Mouse (Mus musculus): Measurements from ENCODE around the gene Edar. TPM values are rescaled to one million over a fixed set of nuclear protein-coding genes. Genes with fewer than 3 reads are reported as not detected.

Edar gene
- polyA plus RNA-seq, 1 experiment from 2014 or later, result 0.35 TPM

GRCm38 (mm10) chr10:58619266-58619665 is 56.2 kb downstream of the Edar start:
- Histone ChIP-seq H3K27me3 (no peaks in the 10 kb centered on the region), H3K4me2 (no peak overlapping the region), H3K4me3 (no peak overlapping the region), H3K27ac (no peak overlapping the region), H3K9ac (no peak overlapping the region), H3K9me3 (no peaks in the 10 kb centered on the region), H3K36me3 (no peaks in the 10 kb centered on the region), H3K4me1 (no peaks in the 10 kb centered on the region)
- ATAC-seq (ENCODE audit: borderline replicate concordance, extremely low read depth, low FRiP score, low TSS enrichment), result no peak
- 81% methylated on average over 4 of the region's 4 CpGs for WGBS

GRCm38 (mm10) chr10:58618501-58619216 is 56.8 kb downstream of the Edar start:
- Histone ChIP-seq H3K4me2 (no peak overlapping the region), H3K4me1 (no peaks in the 10 kb centered on the region), H3K27ac (no peak overlapping the region), H3K4me3 (no peak overlapping the region), H3K9me3 (no peaks in the 10 kb centered on the region), H3K9ac (no peak overlapping the region), H3K36me3 (no peaks in the 10 kb centered on the region), H3K27me3 (no peaks in the 10 kb centered on the region)
- whole genome bisulfite sequencing, result 87% methylated on average over 17 of the region's 17 CpGs
- no peak for ATAC-seq (ENCODE audit: borderline replicate concordance, extremely low read depth, low FRiP score, low TSS enrichment)

GRCm38 (mm10) chr10:58616565-58616964 is 58.9 kb downstream of the Edar start:
- no peaks in the 10 kb centered on the region for H3K4me1 ChIP-seq
- no peak overlapping the region for H3K4me3 ChIP-seq
- no peaks in the 10 kb centered on the region for H3K9me3 ChIP-seq
- no peaks in the 10 kb centered on the region for H3K36me3 ChIP-seq
- H3K27ac ChIP-seq, result no peak overlapping the region
- WGBS, result 71% methylated on average over 5 of the region's 5 CpGs
- no peak for ATAC-seq (ENCODE audit: borderline replicate concordance, extremely low read depth, low FRiP score, low TSS enrichment)
- no peak overlapping the region for H3K4me2 ChIP-seq
- no peak overlapping the region for H3K9ac ChIP-seq
- no peaks in the 10 kb centered on the region for H3K27me3 ChIP-seq

DNA sequence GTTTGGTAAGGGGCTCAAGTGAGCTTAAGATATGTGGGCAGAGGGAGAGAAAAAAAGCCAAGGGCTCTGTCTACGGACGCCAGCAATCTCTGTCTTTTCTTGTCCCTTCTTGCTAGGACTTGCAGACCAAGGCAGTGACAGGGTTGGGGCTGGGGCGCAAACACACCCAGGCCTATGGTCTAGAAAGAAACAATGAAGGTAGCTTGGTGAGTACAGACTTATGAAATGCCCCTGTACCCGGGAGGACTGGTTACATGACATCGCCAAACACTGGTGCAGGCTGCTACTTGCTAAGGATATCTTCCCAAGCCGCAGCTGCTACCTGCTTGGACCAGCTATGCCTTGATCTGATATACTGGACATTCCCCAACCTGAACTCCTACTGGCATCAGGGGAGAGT is 60.9 kb downstream of the Edar start:
- Histone ChIP-seq H3K27ac (no peak overlapping the region), H3K4me3 (no peak overlapping the region), H3K9me3 (no peaks in the 10 kb centered on the region), H3K4me1 (no peaks in the 10 kb centered on the region), H3K9ac (no peak overlapping the region), H3K36me3 (no peaks in the 10 kb centered on the region), H3K4me2 (no peak overlapping the region), H3K27me3 (no peaks in the 10 kb centered on the region)
- WGBS, result 85% methylated on average over 6 of the region's 6 CpGs
- ATAC-seq (ENCODE audit: borderline replicate concordance, extremely low read depth, low FRiP score, low TSS enrichment), result no peak

- Histone ChIP-seq H3K27ac (no peak overlapping the region), H3K4me3 (no peak overlapping the region), H3K27me3 (no peaks in the 10 kb centered on the region), H3K36me3 (no peaks in the 10 kb centered on the region), H3K4me1 (no peaks in the 10 kb centered on the region), H3K9me3 (no peaks in the 10 kb centered on the region), H3K4me2 (no peak overlapping the region), H3K9ac (no peak overlapping the region)
- 82% methylated on average over 7 of the region's 7 CpGs for WGBS
- no peak for ATAC-seq (ENCODE audit: borderline replicate concordance, extremely low read depth, low FRiP score, low TSS enrichment)
Observed at GRCm38 (mm10) chr10:58610484-58611261, 64.8 kb downstream of the Edar start.

DNA sequence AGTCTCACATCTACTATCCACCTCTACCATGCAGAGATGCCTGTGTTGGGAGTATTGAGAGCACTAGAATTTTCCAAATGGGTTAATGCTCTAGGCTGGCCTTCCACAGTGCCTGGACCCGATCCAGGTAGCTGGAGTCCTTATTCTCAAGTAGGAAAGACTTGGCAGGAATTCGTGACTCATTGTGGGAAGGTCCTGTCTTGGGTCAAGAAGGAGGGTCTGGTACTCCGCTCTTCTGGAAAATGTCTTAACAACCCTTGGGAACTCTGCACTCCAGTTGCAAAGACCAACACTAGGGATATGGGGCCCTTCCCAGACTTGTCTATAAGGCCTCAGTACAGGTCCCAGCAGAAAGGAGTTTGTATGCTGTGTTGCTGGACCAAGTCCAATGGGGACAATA is 66.6 kb downstream of the Edar start:
- ATAC-seq (ENCODE audit: borderline replicate concordance, extremely low read depth, low FRiP score, low TSS enrichment), result no peak
- WGBS, result 56% methylated on average over 3 of the region's 3 CpGs
- Histone ChIP-seq H3K36me3 (no peaks in the 10 kb centered on the region), H3K27ac (no peak overlapping the region), H3K9ac (no peak overlapping the region), H3K27me3 (no peaks in the 10 kb centered on the region), H3K4me3 (no peak overlapping the region), H3K9me3 (no peaks in the 10 kb centered on the region), H3K4me1 (no peaks in the 10 kb centered on the region), H3K4me2 (no peak overlapping the region)

DNA sequence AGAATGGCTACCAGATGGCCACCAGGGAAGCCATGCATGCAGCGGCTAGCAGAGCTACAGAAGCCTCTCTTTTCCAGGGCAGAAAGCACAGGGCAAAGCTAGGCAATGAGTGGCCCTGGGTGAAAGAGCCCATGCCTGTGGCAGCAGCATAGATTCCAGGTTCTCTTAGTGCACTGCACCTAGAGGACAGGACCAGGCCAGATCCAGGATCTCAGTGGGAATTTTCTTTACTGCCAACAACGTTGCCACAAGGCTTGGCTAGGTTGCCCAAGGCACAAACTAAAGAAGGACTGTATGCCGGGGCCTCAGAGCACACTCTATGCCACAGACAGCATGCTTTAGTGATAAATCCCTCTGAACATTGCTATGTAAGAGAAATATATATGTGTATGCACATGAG is 69.1 kb downstream of the Edar start:
- Histone ChIP-seq H3K27ac (no peak overlapping the region), H3K4me2 (no peak overlapping the region), H3K27me3 (no peaks in the 10 kb centered on the region), H3K9me3 (no peaks in the 10 kb centered on the region), H3K4me1 (no peaks in the 10 kb centered on the region), H3K36me3 (no peaks in the 10 kb centered on the region), H3K9ac (no peak overlapping the region), H3K4me3 (no peak overlapping the region)
- 82% methylated on average over 3 of the region's 3 CpGs for WGBS
- no peak for ATAC-seq (ENCODE audit: borderline replicate concordance, extremely low read depth, low FRiP score, low TSS enrichment)

- Histone ChIP-seq H3K27ac (peak overlapping the region; percentile 13; the same call in 1 of the 2 replicates), H3K4me3 (no peak overlapping the region), H3K4me1 (no peaks in the 10 kb centered on the region), H3K36me3 (no peaks in the 10 kb centered on the region), H3K27me3 (no peaks in the 10 kb centered on the region), H3K4me2 (no peak overlapping the region), H3K9ac (no peak overlapping the region), H3K9me3 (no peaks in the 10 kb centered on the region)
- peak; percentile 64 for ATAC-seq (ENCODE audit: borderline replicate concordance, extremely low read depth, low FRiP score, low TSS enrichment)
- 52% methylated on average over 2 of the region's 2 CpGs for WGBS
Observed at GRCm38 (mm10) chr10:58604779-58605178, 70.7 kb downstream of the Edar start.

- H3K4me2 ChIP-seq, result no peak overlapping the region
- H3K4me3 ChIP-seq, result no peak overlapping the region
- no peaks in the 10 kb centered on the region for H3K27me3 ChIP-seq
- H3K9ac ChIP-seq, result no peak overlapping the region
- no peak for ATAC-seq (ENCODE audit: borderline replicate concordance, extremely low read depth, low FRiP score, low TSS enrichment)
- H3K9me3 ChIP-seq, result no peaks in the 10 kb centered on the region
- H3K36me3 ChIP-seq, result no peaks in the 10 kb centered on the region
- no peak overlapping the region for H3K27ac ChIP-seq
- no peaks in the 10 kb centered on the region for H3K4me1 ChIP-seq
- 77% methylated on average over 7 of the region's 7 CpGs for WGBS
Observed at GRCm38 (mm10) chr10:58601946-58602345, 73.5 kb downstream of the Edar start.

DNA sequence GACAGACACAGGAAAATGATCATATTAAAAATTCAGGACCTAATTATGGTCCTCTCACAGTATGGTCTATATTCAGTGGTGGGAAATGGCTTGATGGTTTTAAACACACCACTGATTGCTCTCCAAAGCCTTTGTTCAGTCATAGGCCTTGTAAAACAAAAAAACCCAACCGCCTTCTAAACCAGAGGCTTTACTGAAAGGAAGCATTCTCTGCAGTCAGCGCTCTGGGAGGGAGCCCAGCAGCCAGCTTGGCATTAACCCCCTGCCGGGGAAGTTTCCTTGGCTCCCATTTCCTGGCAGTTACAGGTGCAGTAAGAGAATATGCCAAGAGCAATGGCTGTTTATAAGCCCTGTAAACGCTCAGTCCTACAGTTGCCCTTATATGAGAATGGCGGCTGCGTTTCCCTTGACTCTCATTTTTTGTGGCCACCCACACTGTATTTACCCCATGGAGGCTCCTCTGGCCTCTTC is 74.0 kb downstream of the Edar start:
- WGBS, result 48% methylated on average over 6 of the region's 6 CpGs
- H3K4me3 ChIP-seq, result no peak overlapping the region
- H3K36me3 ChIP-seq, result no peaks in the 10 kb centered on the region
- H3K9ac ChIP-seq, result no peak overlapping the region
- ATAC-seq (ENCODE audit: borderline replicate concordance, extremely low read depth, low FRiP score, low TSS enrichment), result no peak
- no peaks in the 10 kb centered on the region for H3K27me3 ChIP-seq
- H3K9me3 ChIP-seq, result no peaks in the 10 kb centered on the region
- H3K4me2 ChIP-seq, result no peak overlapping the region
- no peaks in the 10 kb centered on the region for H3K4me1 ChIP-seq
- no peak overlapping the region for H3K27ac ChIP-seq

DNA sequence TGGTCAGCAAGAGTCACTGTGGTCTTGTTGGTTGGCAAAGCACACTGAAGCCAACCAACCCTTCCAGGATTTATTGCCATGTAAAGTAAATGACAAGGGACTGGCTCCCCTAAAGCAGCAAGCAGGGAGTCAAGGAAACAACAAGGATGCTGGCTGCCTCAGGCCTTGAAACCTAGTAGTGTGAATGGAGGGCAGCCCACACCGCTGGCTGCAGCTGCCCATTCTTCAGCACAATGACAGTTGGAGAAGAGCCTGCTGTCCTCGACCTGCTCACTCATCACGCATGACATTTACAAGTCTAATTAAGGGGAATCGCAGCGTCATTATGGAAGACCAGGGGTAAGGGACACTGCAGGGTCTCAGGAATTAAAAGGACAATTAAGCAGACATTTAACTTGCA is 74.5 kb downstream of the Edar start:
- Histone ChIP-seq H3K27me3 (no peaks in the 10 kb centered on the region), H3K9ac (no peak overlapping the region), H3K4me3 (no peak overlapping the region), H3K9me3 (no peaks in the 10 kb centered on the region), H3K36me3 (no peaks in the 10 kb centered on the region), H3K4me1 (no peaks in the 10 kb centered on the region), H3K4me2 (no peak overlapping the region), H3K27ac (no peak overlapping the region)
- no peak for ATAC-seq (ENCODE audit: borderline replicate concordance, extremely low read depth, low FRiP score, low TSS enrichment)
- 29% methylated on average over 5 of the region's 5 CpGs for WGBS

DNA sequence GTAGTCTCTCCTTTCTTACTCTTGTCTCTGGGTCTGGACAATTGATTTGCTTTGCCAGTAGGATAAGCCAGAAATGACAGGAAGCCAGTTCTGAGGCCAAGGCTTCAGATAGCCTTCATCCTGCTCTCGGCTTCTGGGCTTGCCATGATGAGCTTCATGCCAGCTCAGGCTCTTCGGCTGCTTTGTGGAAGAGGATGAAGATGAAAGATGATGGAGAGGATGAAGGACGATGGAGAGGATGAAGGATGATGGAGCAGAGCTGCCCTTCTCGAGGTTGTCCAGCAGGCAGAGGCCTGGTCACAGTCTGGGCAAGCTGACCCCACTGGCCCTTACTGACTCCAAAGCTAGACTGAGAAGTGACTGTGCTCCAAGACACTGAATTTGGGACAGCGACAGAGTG is 75.3 kb downstream of the Edar start:
- H3K9me3 ChIP-seq, result no peaks in the 10 kb centered on the region
- no peak overlapping the region for H3K9ac ChIP-seq
- no peak for ATAC-seq (ENCODE audit: borderline replicate concordance, extremely low read depth, low FRiP score, low TSS enrichment)
- H3K4me2 ChIP-seq, result no peak overlapping the region
- H3K27ac ChIP-seq, result no peak overlapping the region
- no peak overlapping the region for H3K4me3 ChIP-seq
- no peaks in the 10 kb centered on the region for H3K36me3 ChIP-seq
- no peaks in the 10 kb centered on the region for H3K4me1 ChIP-seq
- 82% methylated on average over 5 of the region's 5 CpGs for WGBS
- no peaks in the 10 kb centered on the region for H3K27me3 ChIP-seq

Measured in lung, embryonic 15.5 days (tissue).